Mouse (Mus musculus) skeletal muscle tissue, postnatal 0 days (tissue): Measurements from ENCODE around the gene Pira2. TPM values are rescaled to one million over a fixed set of nuclear protein-coding genes. Genes with fewer than 3 reads are reported as not detected.

Source experiments
- polyA plus RNA-seq: library from polyadenylated mRNA; unstranded; fragments of >200 nt; fragmentation: Nextera tagmentation; extraction: Ambion mirVana; gene quantifications from 2 replicates; pipeline ENCODE4 v1.2.1, GENCODE M21; 2015

Pira2 gene
- 0.28 and 0.62 TPM in 2 replicates for polyA plus RNA-seq

DNA sequence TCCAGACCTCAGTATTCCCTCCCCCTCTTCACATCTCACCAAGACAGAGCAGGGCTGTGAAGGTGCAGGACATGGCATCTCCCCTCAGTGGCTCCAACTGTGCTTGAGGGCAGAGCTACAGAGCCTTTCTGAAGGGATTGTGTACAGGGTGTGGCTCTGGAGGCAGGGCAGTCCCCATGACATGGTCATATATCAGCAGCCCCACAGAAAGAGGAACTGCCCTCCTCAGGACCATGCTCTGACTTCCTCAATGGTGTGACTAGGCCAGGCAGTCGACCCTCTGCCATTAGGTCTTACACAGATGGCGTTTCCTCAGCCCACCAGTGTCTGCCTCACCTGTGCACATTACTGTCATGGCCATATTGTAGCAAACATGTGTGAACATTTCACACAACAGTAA is at the start of gene Pira2:
TSS of gene Pira2 (minus strand) at position 101 of the 400 bp plus-strand sequence.

DNA sequence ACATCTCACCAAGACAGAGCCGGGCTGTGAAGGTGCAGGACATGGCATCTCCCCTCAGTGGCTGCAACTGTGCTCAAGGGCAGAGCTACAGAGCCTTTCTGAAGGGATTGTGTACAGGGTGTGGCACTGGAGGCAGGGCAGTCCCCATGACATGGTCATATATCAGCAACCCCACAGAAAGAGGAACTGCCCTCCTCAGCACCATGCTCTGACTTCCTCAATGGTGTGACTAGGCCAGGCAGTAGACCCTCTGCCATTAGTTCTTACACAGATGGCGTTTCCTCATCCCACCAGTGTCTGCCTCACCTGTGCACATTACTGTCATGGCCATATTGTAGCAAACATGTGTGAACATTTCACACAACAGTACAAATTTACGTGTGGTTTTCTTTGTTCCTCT is 19.3 kb downstream of the Pira2 start, which contains the start of gene Gm15448:
TSS of gene Gm15448 (minus strand) at position 89 of the 400 bp plus-strand sequence.

Other genes with a start within 250 kb of the Pira2 start
- gene Oscar, start 228.9 kb downstream of the Pira2 start, polyA plus RNA-seq, result 0.11 and 0.63 TPM in 2 replicates
- gene Ndufa3, start 227.7 kb downstream of the Pira2 start, polyA plus RNA-seq, result 587 and 742 TPM in 2 replicates
- 17.1 and 22.7 TPM in 2 replicates for gene Tfpt, start 215.1 kb downstream of the Pira2 start, polyA plus RNA-seq
- 32.9 and 39.9 TPM in 2 replicates for gene Prpf31, start 215.1 kb downstream of the Pira2 start, polyA plus RNA-seq
- 19.8 and 23.6 TPM in 2 replicates for gene Cnot3, start 199.8 kb downstream of the Pira2 start, polyA plus RNA-seq
- 21.7 and 23.7 TPM in 2 replicates for gene Leng1, start 179.2 kb downstream of the Pira2 start, polyA plus RNA-seq
- 1.9 and 2.5 TPM in 2 replicates for gene Tmc4, start 167.5 kb downstream of the Pira2 start, polyA plus RNA-seq
- 117 and 137 TPM in 2 replicates for gene Tsen34, start 152.2 kb downstream of the Pira2 start, polyA plus RNA-seq
- 18.1 and 19.9 TPM in 2 replicates for gene Mboat7, start 151.5 kb downstream of the Pira2 start, polyA plus RNA-seq
- 882 and 890 TPM in 2 replicates for gene Rps9, start 141.1 kb downstream of the Pira2 start, polyA plus RNA-seq
- gene Pirb, start 124.7 kb downstream of the Pira2 start, polyA plus RNA-seq, result 2.0 and 3.0 TPM in 2 replicates
- 0.17 TPM in 1 of 2 replicates, not detected in the other for gene Gm15448, start 19.4 kb downstream of the Pira2 start, polyA plus RNA-seq
- 0.13 and 0.28 TPM in 2 replicates for gene Gm14548, start 53.1 kb upstream of the Pira2 start, polyA plus RNA-seq
- 0.09 and 0.10 TPM in 2 replicates for gene Lilra6, start 70.5 kb upstream of the Pira2 start, polyA plus RNA-seq
- gene Lair1, start 218.2 kb upstream of the Pira2 start, polyA plus RNA-seq, result 0.18 and 0.46 TPM in 2 replicates